Mouse (Mus musculus) hindbrain, embryonic 12.5 days (tissue): ENCODE measurements around the gene Tor1a. TPM values are rescaled to one million over a fixed set of nuclear protein-coding genes. Genes with fewer than 3 reads are reported as not detected.

ENCODE experiments used
- ATAC-seq: fragments of 200-750 bp; cut with Nextera tagmentation; 2 replicates; pipeline ENCODE4 v1.8.0; 2017; ENCODE audit warnings: moderate TSS enrichment; ENCODE audit not compliant: low FRiP score
- H3K27ac ChIP-seq: fragments of 300-500 bp; sonication (generic); 2 replicates; pipeline ENCODE4 v1.5.1; 2016; ENCODE audit warnings: mild to moderate bottlenecking
- H3K27me3 ChIP-seq: fragments of 300-500 bp; sonication (generic); 2 replicates; pipeline ENCODE4 v1.6.1; 2016; ENCODE audit warnings: mild to moderate bottlenecking
- H3K36me3 ChIP-seq: fragments of 300-500 bp; sonication (generic); 2 replicates; pipeline ENCODE4 v1.6.1; 2016; ENCODE audit warnings: mild to moderate bottlenecking
- H3K4me1 ChIP-seq: fragments of 300-500 bp; sonication (generic); 2 replicates; pipeline ENCODE4 v1.6.1; 2016
- H3K4me2 ChIP-seq: fragments of 300-500 bp; sonication (generic); replicated peaks from 2 replicates; pipeline ENCODE4 v1.6.1; 2016; ENCODE audit warnings: mild to moderate bottlenecking
- H3K4me3 ChIP-seq: fragments of 300-500 bp; sonication (generic); 2 replicates; pipeline ENCODE4 v1.5.1; 2016; ENCODE audit warnings: mild to moderate bottlenecking
- H3K9ac ChIP-seq: fragments of 300-500 bp; sonication (generic); 2 replicates; pipeline ENCODE4 v1.6.1; 2016; ENCODE audit warnings: mild to moderate bottlenecking, moderate library complexity
- H3K9me3 ChIP-seq: fragments of 300-500 bp; sonication (generic); replicated peaks from 2 replicates; pipeline ENCODE4 v1.6.1; 2016; ENCODE audit warnings: mild to moderate bottlenecking
- WGBS: fragments of 180-500 bp; shearing (Covaris S2); methylation state at CpG from one replicate; pipeline ENCODE4 v1.1.7; 2016; 5-methylcytosine and 5-hydroxymethylcytosine counted together
- polyA plus RNA-seq: library from polyadenylated mRNA; unstranded; fragments of >200 nt; fragmentation: Nextera tagmentation; extraction: Ambion mirVana; gene quantifications from 2 replicates; pipeline ENCODE4 v1.2.1, GENCODE M21; 2016

The Tor1a gene
- polyA plus RNA-seq = 77.1 and 77.7 TPM in 2 replicates

- WGBS = 2% methylated on average over 59 of the region's 59 CpGs
Measured at GRCm38 (mm10) chr2:30967352-30968327, at the start of gene Tor1a. Tor1a (minus strand) TSS chr2:30967933.

GRCm38 (mm10) chr2:31013371-31014120, 45.8 kb upstream of the Tor1a start:
- Histone ChIP-seq H3K4me2 (no peak overlapping the region), H3K27ac (no peak overlapping the region), H3K9ac (no peak overlapping the region), H3K4me1 (no peaks in the 10 kb centered on the region), H3K36me3 (peaks cover 69% of the 10 kb centered on the region), H3K4me3 (no peak overlapping the region), H3K27me3 (no peaks in the 10 kb centered on the region), H3K9me3 (no peaks in the 10 kb centered on the region)
- 74% methylated on average over 14 of the region's 14 CpGs for WGBS
- no peak for ATAC-seq

More at GRCm38 (mm10) chr2:30967352-30968327, at the start of gene Tor1a:
- no peaks in the 10 kb centered on the region for H3K27me3 ChIP-seq
- H3K4me3 ChIP-seq = peak within 1 kb of the TSS; percentile 99
- H3K27ac ChIP-seq = peak within 1 kb of the TSS; percentile 80
- ATAC-seq = peak; percentile 95
- H3K4me1 ChIP-seq = peaks cover 18% of the 10 kb centered on the region
- H3K36me3 ChIP-seq = peaks cover 27% of the 10 kb centered on the region
- H3K4me2 ChIP-seq = peak within 1 kb of the TSS; percentile 93
- H3K9ac ChIP-seq = peak within 1 kb of the TSS; percentile 94
- H3K9me3 ChIP-seq = no peaks in the 10 kb centered on the region

GRCm38 (mm10) chr2:31007208-31007607, 39.5 kb upstream of the Tor1a start:
- ATAC-seq = no peak
- no peak overlapping the region for H3K9ac ChIP-seq
- H3K27me3 ChIP-seq = no peaks in the 10 kb centered on the region
- WGBS = 92% methylated on average over 5 of the region's 5 CpGs
- H3K36me3 ChIP-seq = peaks cover 75% of the 10 kb centered on the region
- H3K9me3 ChIP-seq = no peaks in the 10 kb centered on the region
- no peak overlapping the region for H3K4me2 ChIP-seq
- H3K4me3 ChIP-seq = no peak overlapping the region
- 0 out of 2 replicates have a peak, but pooled peaks cover 2% of the 10 kb centered on the region for H3K4me1 ChIP-seq
- no peak overlapping the region for H3K27ac ChIP-seq

- Histone ChIP-seq H3K4me2 (no peak overlapping the region), H3K27me3 (no peaks in the 10 kb centered on the region), H3K36me3 (peaks cover 74% of the 10 kb centered on the region), H3K9ac (no peak overlapping the region), H3K4me1 (0 out of 2 replicates have a peak, but pooled peaks cover 2% of the 10 kb centered on the region), H3K27ac (no peak overlapping the region), H3K9me3 (no peaks in the 10 kb centered on the region), H3K4me3 (no peak overlapping the region)
- 80% methylated on average over 5 of the region's 5 CpGs for WGBS
- ATAC-seq = no peak
Measured at GRCm38 (mm10) chr2:31006434-31006833, 38.7 kb upstream of the Tor1a start.

GRCm38 (mm10) chr2:31005453-31005852, 37.7 kb upstream of the Tor1a start:
- Histone ChIP-seq H3K9ac (no peak overlapping the region), H3K9me3 (no peaks in the 10 kb centered on the region), H3K36me3 (peaks cover 64% of the 10 kb centered on the region), H3K4me2 (no peak overlapping the region), H3K27ac (no peak overlapping the region), H3K27me3 (no peaks in the 10 kb centered on the region), H3K4me3 (no peak overlapping the region), H3K4me1 (0 out of 2 replicates have a peak, but pooled peaks cover 2% of the 10 kb centered on the region)
- no peak for ATAC-seq
- 77% methylated on average over 2 of the region's 2 CpGs for WGBS

DNA sequence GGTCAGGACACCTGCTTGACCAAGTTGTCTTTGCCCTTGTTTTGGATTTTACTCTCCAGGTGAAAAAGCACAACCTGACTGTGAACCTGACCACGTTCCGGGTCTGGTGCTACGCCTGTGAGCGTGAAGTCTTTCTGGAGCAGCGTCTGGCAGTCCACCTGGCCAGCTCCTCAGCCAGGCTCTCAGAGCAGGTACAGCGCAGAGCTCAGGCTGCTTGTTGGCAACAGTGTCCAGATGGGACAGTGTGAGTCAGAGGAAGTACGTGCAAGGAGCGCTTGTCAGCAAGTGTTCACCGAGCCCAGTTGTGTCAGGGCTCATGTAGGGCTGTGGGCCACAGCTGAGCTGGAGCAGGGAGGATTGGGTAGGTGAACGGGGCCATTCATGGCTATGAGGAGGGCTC, 35.1 kb upstream of the Tor1a start:
- 0 out of 2 replicates have a peak, but pooled peaks cover 5% of the 10 kb centered on the region for H3K4me1 ChIP-seq
- H3K36me3 ChIP-seq = peaks cover 57% of the 10 kb centered on the region
- no peaks in the 10 kb centered on the region for H3K27me3 ChIP-seq
- no peak for ATAC-seq
- no peak overlapping the region for H3K4me2 ChIP-seq
- no peak overlapping the region for H3K9ac ChIP-seq
- no peak overlapping the region for H3K27ac ChIP-seq
- no peak overlapping the region for H3K4me3 ChIP-seq
- 92% methylated on average over 10 of the region's 10 CpGs for WGBS
- H3K9me3 ChIP-seq = no peaks in the 10 kb centered on the region

DNA sequence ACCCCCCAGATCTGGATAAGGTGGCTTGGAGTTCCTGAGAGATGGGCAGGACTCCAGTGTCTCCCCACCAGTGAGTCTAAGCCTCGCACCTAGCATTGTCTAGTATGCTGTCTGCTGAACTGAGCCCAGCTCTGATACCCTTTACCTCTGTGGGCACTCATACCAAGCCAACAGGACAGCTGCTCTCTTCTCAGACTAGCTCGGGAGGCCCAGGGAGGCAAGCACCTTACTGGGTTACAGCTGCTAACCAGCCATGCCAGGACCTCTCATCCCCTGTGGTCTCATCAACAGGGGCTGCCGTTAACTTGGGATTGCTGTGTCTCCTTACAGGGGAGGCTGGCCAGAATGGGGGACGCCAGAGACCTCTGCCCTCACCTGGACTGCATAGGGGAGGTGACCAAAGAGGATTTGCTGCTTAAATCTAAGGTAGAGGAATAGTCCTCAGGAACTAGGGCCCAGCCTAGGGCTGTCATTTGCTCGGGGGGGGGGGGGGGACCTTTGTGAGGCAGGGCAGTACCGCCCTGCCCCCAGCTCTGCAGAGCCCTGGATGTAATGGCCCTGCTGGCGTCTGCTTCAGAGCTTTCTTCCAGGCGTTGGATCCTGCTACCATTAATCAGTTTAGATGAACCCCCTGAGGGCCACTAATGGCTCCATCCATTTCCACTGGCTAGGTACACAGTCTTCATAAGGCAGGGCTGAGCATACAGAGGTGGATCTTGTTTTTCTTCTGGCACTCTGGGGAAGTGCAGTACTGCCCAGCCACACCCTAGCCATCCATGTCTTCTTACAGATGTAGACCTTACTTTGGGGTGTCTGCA, 30.9 kb upstream of the Tor1a start:
- H3K27me3 ChIP-seq = no peaks in the 10 kb centered on the region
- H3K36me3 ChIP-seq = peaks cover 29% of the 10 kb centered on the region
- no peak overlapping the region for H3K4me2 ChIP-seq
- no peak for ATAC-seq
- H3K4me1 ChIP-seq = 0 out of 2 replicates have a peak, but pooled peaks cover 3% of the 10 kb centered on the region
- peak overlapping the region; percentile 32; the same call in 1 of the 2 replicates for H3K27ac ChIP-seq
- WGBS = 69% methylated on average over 8 of the region's 8 CpGs
- H3K4me3 ChIP-seq = no peak overlapping the region
- no peaks in the 10 kb centered on the region for H3K9me3 ChIP-seq
- H3K9ac ChIP-seq = no peak overlapping the region

DNA sequence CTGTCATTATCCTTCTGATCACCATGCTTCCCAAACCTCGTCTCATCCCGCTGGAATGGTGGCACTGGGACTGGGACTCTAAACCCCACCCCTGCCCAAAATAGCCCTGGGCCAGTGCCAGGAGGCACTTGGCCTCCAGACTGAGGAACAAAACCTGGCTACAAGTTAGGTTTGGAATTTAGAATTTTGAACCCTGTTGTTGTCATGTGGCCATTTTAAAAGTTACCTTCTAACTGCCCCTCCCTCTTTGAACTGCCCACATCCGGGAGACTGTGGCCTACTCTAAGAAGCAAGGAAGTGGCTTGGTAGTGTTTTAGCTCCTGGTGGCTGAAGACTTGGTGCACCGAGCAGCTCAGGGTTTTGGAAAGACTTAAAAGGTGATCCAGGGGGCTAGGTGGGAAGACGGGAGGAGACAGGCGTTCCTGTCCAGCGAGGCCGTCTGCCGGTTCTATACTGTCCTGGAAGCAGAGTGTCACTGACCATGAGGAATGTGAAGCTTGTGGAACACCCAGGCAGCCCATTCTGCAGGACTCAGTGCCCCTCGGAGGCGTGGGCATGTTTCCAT, 27.8 kb upstream of the Tor1a start:
- WGBS = 78% methylated on average over 11 of the region's 11 CpGs
- no peaks in the 10 kb centered on the region for H3K27me3 ChIP-seq
- H3K36me3 ChIP-seq = peaks cover 11% of the 10 kb centered on the region; the same call in 1 of the 2 replicates
- H3K4me1 ChIP-seq = 0 out of 2 replicates have a peak, but pooled peaks cover 3% of the 10 kb centered on the region
- no peak overlapping the region for H3K27ac ChIP-seq
- H3K9me3 ChIP-seq = no peaks in the 10 kb centered on the region
- no peak for ATAC-seq
- H3K4me3 ChIP-seq = no peak overlapping the region
- no peak overlapping the region for H3K9ac ChIP-seq
- no peak overlapping the region for H3K4me2 ChIP-seq

GRCm38 (mm10) chr2:30994853-30995252, 27.1 kb upstream of the Tor1a start:
- Histone ChIP-seq H3K4me3 (no peak overlapping the region), H3K9me3 (no peaks in the 10 kb centered on the region), H3K36me3 (peaks cover 10% of the 10 kb centered on the region; the same call in 1 of the 2 replicates), H3K4me1 (0 out of 2 replicates have a peak, but pooled peaks cover 3% of the 10 kb centered on the region), H3K9ac (no peak overlapping the region), H3K4me2 (no peak overlapping the region), H3K27ac (no peak overlapping the region), H3K27me3 (no peaks in the 10 kb centered on the region)
- WGBS = 97% methylated on average over 4 of the region's 4 CpGs
- no peak for ATAC-seq

GRCm38 (mm10) chr2:30990221-30990620, 22.5 kb upstream of the Tor1a start:
- H3K4me3 ChIP-seq = no peak overlapping the region
- H3K27me3 ChIP-seq = no peaks in the 10 kb centered on the region
- H3K9me3 ChIP-seq = no peaks in the 10 kb centered on the region
- H3K4me1 ChIP-seq = peaks cover 3% of the 10 kb centered on the region; the same call in 1 of the 2 replicates
- no peak overlapping the region for H3K9ac ChIP-seq
- H3K4me2 ChIP-seq = no peak overlapping the region
- no peak overlapping the region for H3K27ac ChIP-seq
- 91% methylated on average over 9 of the region's 9 CpGs for WGBS
- ATAC-seq = no peak
- 0 out of 2 replicates have a peak, but pooled peaks cover 9% of the 10 kb centered on the region for H3K36me3 ChIP-seq
